Mouse (Mus musculus): Measurements from ENCODE around the gene Ifit2.
"Not testable (repeated sequence)": the region's sequence is repeated elsewhere in the genome, so short reads cannot be mapped to it uniquely, and the experiment has no call there.

Gene Ifit2

DNA sequence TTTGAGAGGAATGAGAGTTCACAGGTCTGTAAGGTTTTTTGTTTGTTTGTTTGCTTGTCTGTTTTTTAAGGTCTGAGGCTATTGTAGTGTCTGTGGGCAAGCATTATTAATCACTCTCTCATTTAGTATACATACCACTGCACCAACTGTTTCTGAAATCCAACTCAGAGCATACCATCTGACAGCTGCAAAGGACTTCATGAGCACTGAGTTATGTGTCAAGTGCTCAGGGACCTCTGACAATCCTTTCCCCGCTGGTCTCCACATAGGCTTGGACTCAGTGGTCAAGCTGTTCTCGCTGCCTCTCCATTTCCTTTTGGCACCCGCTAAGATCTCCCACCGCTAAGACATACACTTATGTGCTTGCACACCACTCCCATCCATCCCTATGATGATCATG is 4.3 kb upstream of the Ifit2 start:
- no peak for DNase-seq (ENCODE audit: low read depth, low spot score)

DNA sequence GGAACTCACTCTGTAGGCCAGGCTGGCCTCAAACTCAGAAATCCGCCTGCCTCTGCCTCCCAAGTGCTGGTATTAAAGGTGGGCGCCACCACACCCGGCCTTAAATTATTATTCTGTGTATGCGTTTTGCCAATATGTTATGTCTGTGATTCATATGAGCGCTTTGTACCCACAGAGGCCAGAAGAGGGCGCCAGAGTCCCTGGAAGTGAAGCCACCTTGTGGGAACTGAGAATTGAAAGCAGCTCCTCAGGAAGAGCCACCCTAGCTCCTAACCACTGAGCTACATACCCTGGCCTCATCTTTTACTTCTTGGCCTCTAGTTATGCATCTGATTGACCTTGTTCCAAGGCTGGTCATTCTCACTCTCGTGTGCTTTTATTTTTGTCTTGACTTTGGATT is 2.5 kb upstream of the Ifit2 start:
- DNase-seq (ENCODE audit: low read depth, low spot score), result peak; percentile 96

DNA sequence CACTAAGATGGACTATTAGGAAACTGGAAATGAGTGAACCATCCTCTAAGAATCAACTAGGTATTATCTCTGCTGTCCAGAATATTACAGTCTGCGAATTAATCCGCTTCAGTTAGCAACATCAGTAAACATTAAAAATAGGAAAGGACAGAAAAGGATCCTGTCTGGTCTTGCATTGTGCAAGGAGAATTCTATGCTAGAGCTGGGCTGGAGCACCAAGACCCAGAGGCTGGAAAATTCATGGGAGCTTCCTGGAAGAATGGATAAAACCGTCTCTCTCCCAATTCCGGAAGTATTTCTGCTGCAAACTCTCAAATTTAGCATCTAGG is 325 bp upstream of the Ifit2 start:
- DNase-seq (ENCODE audit: low read depth, low spot score), result no peak

DNA sequence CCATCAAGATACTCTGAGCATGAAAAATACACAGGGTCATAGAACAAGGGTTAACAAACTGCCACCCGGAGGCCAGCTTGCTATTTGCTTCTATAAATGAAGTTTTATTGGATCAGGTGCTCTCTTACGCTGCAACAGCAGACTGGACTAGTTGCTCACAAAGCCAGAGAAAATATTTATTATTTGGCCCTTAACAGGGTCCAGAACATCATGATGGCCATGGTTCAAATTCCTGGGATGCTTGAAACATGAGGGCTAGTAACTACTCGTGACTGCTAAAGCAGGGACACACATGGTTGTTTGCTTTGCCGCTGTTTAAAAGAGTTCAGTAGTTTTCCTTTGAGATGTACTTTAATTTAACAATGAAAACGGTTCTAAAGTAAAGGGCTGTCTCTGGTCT is 1.5 kb downstream of the Ifit2 start:
- DNase-seq (ENCODE audit: low read depth, low spot score), result peak; percentile 83

DNA sequence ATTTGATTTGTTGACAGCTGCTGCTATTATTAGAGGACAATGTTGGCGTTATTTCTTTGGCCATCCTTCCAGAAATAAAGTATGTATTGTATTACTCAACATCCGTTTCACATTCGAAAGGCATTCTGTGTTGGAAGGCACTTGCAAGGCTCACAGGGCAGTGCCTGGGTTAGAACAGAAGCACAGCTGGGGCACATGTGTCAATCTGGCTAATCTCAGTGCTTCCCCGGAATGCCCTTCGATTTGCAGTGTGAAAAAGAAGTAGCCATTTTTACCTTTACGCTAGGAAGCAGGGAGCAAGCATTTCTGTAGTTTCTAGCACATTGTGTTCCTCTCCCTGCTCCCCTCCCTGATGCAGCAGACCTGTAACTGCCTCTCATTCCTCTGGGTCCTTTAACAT is 2.5 kb downstream of the Ifit2 start:
- peak; percentile 90 for DNase-seq (ENCODE audit: low read depth, low spot score)

DNA sequence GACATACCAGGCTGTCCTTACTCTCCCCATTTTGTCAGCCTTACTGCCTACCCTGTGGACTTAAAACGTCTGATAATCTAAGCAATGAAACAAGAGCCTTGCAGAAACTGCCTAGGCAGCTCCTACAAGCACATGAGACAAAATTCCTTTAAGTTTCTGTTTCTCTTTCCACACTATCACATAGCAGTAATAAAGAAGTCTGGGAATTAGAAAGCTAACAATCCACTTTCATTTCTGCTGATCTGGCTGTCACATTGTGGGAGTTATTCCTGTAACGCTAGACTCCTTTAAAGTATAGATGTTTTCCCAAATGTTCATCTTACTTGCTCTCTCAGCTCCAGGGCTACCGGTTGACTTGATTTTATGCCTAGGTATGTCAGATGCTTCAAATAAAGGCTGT is 3.0 kb downstream of the Ifit2 start:
- DNase-seq (ENCODE audit: low read depth, low spot score), result peak; percentile 52

DNA sequence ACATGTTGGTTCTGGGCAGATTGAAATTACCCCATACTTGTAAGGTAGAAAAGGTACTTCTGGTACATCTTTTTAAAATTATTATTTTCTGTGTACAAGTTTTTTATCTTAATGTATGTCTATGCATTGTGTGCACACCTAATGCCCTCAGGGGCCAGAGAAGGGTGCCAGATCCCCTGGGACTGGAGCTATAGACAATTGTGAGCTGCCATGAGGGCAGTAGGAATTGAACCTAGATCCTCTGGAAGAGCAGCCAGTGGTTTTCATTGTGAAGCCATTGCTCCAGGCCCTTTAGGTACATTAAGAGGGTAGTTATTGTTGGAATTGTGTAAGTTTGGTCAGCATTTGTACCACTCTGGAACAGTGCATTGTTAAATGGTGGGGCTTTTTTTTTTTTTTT is 3.6 kb downstream of the Ifit2 start:
- no peak for DNase-seq (ENCODE audit: low read depth, low spot score)

DNA sequence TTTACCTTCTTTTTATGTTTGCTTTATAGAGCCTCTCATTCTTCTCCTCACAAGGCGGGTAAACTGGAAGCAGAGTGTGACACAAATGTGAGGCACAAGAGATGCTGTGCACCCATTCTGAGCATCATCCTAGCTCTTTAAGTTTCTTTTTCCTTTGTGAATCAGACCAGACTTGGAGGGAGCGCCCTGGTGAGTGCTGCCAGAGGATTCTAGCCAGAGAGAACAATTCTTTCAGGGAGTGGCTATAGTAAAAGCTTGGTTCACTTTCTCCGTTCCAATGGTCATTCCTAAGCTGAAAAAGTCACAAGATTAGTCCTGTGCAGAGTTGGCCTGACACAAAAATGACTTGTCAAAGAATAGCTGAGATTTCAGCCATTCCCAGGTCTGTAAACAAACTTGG is 6.1 kb downstream of the Ifit2 start:
- no peak for DNase-seq (ENCODE audit: low read depth, low spot score)

DNA sequence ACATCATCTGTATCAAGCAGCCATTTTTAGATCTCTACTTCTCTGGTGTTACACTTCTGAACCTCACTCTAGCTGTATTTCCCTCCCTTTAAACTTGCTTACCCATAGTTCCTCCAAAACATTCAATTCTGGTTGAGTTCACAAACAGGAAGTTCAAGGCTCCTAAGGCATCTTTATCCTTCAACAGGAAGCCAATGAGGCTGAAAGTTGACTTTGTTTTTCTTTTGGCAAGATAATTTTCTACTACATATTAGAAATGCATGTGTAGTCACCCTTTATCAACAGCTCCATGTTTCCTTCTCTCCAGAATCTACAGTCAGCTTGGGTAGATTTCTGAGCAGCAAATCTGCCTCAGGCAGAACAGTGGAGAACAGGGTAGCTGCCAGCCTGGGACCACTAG is 12.1 kb downstream of the Ifit2 start:
- no peak for DNase-seq (ENCODE audit: low read depth, low spot score)

DNA sequence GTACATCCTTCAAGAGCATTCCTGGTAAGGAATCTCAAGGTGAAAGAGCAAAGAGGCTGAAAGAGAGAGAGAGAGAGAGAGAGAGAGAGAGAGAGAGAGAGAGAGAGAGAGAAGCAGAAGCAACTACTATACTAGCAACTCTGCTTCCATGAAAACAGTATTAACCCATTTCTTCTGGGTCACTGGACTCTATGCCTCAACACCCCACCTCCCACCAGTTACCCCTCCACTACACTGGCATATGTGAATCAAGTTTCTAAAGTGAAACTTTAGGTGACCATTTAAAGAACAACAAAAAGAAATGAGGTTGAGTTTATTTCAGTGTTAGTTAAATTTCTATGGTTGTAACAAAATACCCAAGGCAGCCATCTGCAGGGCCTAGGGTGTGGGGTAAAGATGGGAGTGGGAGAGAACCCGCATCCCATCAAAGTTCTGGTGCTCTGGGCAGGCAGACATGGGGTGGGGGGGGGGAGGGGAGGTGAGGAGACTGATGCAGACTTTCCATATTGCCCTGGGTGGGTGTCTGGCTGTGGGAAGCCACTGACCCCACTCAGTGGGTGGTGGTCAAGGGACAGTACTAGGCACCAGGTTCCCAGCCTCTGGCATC is 15.8 kb downstream of the Ifit2 start:
- no peak for DNase-seq (ENCODE audit: low read depth, low spot score)

DNA sequence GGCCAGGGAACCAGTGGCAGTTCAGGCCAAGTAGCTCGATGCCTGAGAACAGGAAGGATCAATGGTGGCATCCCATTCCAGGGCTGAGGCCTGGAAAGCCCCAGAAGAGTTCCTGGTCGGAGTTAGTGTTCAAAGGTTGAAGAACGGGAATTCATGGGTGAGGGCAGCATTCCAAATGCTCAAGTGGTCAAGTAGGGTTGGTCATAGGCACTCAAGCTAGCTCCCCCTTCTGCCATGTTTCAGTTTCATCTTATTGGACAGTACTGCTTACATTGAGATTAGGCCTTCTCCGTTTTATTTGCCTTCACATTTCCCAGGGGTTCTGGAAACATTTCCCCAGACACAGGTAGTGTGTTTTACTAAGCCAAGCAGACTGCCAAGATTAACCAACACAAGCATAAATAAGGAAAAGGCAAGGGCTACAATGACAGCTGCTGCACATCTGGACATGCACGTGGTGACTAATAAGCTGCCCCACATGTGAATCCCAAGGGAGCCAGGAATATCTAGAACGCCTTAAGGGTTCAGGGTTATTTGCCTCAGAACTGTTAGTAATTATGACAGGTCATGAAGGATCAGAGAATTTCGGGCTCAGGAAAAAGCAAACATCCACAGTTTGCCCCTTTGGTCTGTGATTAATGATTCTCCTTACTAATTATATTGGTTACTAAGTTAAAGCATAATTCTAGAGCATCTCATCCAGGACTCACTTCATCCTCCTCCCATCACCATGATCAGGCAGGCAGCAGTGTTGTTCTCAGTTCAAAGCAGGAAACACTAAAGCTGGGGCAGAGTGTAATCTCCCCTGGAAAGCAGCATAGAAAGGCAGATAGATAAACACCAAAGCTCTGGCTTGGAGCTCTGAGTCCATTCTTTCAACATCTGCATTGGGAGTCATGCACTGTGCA is 18.7 kb downstream of the Ifit2 start:
- peak; percentile 82 for DNase-seq (ENCODE audit: low read depth, low spot score)

DNA sequence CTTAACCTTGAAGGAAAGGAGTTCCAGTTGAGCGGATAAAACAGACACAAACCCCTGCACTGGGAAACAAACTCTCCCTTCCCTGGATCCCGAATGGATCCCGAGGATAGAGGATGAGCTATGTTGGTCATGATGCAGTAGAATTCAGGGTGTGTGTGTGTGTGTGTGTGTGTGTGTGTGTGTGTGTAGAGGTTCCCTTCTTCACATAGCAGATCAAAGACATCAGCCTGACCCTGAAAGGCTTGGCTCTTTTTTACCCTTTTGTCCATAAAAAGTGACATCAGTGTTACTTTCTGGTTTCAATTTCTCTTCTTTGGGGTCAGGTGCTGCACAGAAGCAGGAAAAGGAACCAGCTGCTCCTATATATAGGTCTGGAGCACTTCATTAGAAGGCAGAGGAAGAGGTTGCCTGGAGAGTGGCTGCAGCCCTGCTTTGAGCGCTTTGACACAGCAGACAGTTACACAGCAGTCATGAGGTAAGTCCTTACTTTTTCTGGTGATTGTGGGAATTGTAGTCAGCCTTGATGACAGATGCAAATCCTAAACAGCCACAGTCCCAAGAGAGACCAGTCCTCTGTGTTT is 19.5 kb downstream of the Ifit2 start:
- no peak for DNase-seq (ENCODE audit: low read depth, low spot score)

DNA sequence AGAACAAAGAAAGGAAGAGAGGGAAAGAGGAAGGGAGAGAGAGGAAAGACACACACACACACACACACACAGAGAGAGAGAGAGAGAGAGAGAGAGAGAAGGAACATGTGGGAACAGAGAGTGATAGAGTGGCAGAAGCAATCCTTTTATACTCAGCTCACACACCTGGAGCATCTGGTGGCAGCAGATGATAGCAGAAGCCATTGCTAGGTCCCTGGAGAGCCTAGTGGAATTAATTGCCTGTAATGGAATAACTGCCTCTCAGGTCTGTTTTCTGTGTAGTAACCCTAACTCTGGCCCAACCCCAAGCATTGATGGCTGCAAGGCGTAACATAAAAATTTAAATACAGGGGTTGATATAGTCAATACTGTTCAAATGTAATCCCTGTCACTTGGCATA is 20.6 kb downstream of the Ifit2 start:
- DNase-seq (ENCODE audit: low read depth, low spot score), result no peak

DNA sequence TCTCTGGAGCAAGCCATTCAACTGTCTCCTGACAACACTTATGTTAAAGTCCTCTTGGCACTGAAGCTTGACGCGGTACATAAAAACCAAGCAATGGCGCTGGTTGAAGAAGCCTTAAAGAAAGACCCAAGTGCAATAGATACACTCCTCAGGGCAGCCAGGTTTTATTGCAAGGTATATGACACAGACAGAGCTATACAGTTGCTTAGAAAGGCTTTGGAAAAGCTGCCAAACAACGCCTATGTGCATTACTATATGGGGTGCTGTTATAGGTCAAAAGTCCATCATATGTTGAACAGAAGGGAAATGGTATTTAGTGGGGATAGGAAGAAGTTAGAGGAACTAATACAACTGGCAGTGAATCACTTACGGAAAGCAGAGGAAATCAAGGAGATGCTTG is 23.2 kb downstream of the Ifit2 start:
- DNase-seq (ENCODE audit: low read depth, low spot score), result no peak

DNA sequence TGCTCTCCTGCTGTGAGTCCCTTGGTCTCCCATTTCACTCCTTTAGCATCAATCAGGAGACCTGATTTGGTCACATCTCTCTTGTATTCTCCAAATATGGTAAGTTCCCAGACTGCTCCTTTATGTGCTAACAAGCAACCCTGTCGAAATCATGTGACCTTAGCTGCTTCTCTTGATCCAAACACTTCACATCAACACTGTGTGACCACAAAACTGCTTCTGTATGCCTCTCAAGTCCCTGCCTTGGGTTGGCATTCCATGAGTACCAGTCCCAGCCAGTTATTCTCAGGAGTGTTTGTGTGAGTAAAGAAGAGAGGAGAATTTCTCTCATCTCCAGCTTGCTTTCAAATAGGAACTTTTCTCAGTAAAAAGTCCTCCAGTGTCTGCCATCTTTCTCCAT is 26.6 kb downstream of the Ifit2 start:
- DNase-seq (ENCODE audit: low read depth, low spot score), result peak; percentile 52

DNA sequence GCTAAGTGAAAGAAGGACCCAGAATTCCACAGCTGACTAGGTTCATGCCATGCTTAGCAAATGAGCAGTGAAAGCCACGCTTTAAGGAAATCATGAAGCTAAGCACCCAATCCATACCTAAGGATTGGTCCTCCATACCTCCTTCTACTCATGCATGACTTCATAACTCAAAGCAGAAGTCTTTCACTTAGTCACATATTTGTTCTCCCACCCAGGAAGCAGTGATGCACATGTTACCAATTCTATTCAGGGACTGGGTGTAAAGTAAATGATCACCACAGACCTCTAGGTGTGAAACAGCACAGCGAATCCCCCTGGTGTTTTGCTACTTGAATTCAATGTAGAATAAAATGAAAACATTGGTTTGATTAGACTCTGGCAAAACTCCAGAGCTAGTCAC is 32.2 kb downstream of the Ifit2 start:
- DNase-seq (ENCODE audit: low read depth, low spot score), result not testable (repeated sequence)

DNA sequence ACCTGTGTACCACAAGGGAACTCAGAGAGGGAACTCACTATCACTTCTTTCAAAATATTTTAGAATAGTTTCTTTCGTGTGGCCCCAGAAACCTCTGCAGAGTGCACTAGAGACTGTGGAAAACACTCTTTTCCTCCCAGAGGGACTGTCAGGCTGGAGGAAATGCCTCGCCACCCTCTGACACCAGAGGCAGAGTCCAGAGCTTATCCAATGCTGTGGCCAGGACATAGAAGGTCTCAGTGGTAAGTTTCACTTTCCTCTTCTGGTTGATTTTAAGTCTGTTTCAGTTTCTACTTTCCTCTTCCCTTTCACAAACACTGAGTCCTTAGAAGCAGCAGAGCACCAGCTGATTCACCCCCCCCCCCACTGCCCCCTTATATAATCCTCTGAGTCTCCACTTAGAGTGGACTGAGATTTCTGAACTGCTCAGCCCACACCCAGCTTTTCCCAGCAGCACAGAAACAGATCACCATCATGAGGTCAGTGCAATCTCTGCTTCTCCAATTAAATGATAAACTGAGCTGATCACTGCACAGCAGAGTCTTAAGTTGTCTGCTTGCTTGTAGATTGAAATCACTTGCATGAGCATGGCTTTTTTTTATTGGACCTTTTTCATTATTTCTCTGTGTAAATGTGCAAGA is 32.8 kb downstream of the Ifit2 start, which contains the start of gene Ifit3:
Gene Ifit3 (plus strand): TSS at position 406 of the 641 bp plus-strand sequence.
- not testable (repeated sequence) for DNase-seq (ENCODE audit: low read depth, low spot score)

DNA sequence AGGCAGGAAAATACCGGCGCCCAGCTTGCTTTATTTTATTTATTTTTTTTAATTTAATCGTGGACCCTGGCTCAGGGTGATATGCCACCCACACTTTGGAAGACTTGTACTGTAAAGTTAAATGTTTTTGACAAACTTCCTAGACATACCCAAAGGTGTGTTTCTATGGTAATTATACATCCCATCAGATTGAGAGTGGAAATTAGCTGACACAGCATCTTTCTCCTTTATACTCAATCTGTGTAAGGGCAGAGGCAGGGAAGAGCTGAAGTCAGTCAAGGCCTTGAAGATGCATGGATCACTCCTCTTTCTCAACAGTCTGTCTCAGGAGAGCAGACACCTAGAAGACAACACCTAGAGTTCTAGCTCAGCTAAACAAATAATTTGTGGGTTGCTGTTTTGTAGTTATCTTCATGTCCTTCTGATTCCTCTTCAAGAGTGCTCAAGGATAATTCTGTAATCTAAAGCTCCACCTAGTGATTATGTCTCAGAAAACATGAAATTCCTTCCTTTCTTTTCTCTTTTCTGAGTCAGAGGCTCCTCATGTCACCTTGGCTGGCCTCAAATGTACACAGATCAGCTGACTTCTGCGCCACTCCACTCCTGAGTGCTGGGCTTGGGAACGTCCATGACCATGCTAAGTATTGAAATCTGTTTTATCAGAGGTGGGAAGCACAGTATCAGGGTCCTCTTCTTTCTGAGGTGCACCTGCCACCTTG is 35.4 kb downstream of the Ifit2 start:
- peak; percentile 63 for DNase-seq (ENCODE audit: low read depth, low spot score)

DNA sequence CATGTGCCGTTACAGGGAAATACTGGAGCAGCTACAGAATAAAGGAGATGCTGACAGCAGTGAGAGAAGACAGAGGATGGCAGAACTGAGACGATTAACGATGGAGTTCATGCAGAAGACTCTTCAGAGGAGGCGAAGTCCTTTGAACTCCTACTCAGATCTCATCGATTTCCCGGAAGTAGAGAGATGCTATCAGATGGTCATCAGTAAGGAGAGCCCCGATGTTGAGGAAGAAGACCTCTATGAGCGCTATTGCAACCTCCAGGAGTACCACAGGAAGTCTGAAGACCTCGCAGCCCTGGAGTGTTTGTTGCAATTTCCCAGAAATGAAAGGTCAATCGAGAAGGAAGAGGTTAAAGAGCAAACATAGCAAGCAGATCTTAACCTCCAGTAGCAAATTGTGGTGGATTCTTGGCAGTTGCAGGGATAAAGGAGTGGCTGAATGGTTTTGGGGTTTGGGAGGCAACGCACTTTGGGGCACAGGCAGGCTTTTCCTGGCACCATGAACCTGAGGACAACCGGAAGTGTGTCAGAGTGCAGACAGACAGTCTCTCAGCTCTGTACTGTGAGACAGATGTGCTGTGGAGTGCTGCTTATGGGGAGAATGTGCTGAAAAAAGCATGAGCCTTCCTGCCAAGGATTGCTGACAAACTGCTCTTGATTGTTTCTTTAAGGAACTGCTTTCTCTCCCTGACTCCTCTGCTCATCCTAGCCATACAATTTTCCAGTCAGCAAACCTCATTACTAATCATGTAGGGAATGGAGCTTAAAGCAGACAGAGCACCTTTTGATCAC is 37.6 kb downstream of the Ifit2 start:
- DNase-seq (ENCODE audit: low read depth, low spot score), result peak; percentile 59

DNA sequence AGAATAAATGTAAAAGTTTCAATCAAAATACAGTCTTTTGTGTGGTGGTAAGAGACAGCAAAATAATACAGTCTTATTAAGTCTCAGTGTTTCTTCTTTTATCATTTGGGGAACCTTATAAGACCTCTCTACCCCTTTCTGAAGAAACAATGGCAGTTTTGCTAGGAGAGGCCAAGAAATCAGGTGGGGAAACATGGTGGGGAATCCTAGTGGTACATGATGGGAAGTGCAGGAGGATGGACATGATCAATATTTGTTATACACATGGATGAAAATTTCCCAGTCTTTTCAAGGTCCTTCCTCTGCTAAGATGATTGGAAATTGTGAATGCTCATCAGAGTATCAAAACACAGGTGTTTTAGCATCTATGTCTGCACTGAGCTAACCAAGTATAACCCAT is 38.5 kb downstream of the Ifit2 start:
- DNase-seq (ENCODE audit: low read depth, low spot score), result no peak

DNA sequence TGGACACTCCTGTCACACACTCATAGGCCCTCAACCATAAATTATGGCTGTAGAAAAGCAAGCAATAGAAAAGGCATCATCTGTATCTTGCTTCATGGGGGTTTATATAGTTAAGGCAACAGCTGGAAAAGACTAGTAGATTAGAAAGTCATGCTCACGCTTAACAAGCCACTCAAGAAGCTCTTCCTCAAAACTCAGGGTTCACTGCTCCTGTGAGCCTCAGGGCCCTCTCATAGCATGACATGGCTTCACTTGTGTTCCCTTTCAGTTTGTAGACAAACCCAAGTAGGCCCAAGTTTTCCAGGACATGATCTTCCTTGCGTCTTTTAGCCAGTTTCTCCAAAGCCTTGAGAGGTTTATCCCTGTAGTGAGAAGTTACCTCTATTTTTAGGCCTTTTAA is 43.0 kb downstream of the Ifit2 start:
- DNase-seq (ENCODE audit: low read depth, low spot score), result no peak

Data from 3T3-L1 (cell line).